Mouse (Mus musculus) gastrocnemius, postnatal 25 days (tissue): ENCODE data around the gene Mcm3ap. TPM values are rescaled to one million over a fixed set of nuclear protein-coding genes. Genes with fewer than 3 reads are reported as not detected.

Source experiments
- DNase-seq: peaks from one replicate; pipeline ENCODE4 v3.0.0; 2022
- total RNA-seq, 2 experiments: library from RNA; stranded (reverse); gene quantifications; 1 replicate in 1 of 2; 2 replicates in 1 of 2; pipeline ENCODE4 v1.2.3; 2021

The Mcm3ap gene
- total RNA-seq, 2 experiments from 2014 or later: 17.2 to 19.2 TPM

GRCm38 (mm10) chr10:76493527-76493926, 24.8 kb downstream of the Mcm3ap start:
- DNase-seq: no peak

DNA sequence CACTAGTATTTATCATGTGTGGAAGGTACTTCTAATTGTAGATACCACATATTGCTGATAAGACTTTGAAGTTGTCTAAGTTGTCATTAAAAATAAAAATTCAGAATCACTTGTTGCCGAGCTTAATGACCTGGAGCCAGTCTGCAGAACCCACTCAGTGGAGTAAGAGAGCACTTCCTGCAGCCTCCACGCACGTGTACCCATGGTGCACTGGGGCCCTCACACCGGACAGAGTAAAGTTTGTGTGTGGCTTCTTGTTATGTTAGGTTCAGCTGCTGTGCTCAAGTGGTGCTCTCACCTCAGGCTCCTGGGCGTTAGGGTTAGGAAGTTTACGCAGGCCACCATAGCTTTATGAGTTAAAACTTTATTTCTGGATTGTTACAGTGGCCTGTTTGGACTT, 26.8 kb downstream of the Mcm3ap start:
- no peak for DNase-seq

DNA sequence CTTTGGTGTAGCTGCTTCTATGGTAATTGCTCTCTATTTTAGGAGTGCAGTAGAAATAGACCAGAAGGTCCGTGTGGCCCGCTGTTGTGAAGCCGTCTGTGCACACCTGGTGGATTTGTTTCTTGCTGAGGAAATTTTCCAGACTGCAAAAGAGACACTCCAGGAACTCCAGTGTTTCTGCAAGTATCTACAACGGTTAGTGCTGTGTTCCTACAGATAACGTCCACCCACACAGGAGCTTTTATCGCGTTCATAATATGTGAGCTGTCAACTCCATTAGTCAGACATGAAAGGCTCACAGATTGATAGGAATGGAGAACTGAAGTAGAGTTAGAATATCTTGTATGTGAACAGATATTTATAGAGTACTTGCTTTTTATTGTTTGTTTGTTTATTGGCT, 27.6 kb downstream of the Mcm3ap start:
- DNase-seq: no peak

- DNase-seq: no peak
These were observed 28.8 kb downstream of the Mcm3ap start for GRCm38 (mm10) chr10:76497522-76497921.

GRCm38 (mm10) chr10:76504271-76504943, 35.7 kb downstream of the Mcm3ap start:
- no peak for DNase-seq

- no peak for DNase-seq
These were observed 37.1 kb downstream of the Mcm3ap start for GRCm38 (mm10) chr10:76505865-76506264.

DNA sequence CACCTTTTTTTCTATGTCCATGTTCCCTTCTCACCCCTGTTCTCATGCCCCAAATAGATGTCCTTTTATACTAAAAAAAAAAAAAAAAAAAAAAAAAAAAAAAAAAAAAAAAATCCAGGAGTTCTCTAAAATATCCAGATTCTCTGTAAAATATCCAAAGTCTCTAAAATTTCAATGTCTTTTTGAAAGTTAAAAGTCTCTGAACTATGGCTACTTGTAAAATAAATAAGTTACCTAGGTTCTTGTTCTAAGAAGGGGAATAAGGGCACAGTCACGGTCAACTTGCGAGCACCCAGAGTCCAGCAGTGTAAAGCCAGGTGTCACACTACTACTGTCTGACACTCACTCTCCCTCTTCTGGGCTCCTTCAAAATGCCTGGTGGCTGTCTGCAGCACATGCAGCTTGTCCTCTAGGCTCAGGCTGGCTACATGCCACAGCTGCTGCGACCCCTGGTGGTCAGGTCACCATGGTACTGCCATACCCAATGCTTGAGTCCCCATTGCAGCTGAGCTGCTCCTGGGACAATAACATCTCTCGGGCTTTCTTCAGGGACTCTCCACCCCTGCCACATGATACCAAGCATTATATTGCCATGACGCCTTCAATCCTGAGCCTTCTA, 44.3 kb downstream of the Mcm3ap start:
- peak; percentile 53 for DNase-seq

DNA sequence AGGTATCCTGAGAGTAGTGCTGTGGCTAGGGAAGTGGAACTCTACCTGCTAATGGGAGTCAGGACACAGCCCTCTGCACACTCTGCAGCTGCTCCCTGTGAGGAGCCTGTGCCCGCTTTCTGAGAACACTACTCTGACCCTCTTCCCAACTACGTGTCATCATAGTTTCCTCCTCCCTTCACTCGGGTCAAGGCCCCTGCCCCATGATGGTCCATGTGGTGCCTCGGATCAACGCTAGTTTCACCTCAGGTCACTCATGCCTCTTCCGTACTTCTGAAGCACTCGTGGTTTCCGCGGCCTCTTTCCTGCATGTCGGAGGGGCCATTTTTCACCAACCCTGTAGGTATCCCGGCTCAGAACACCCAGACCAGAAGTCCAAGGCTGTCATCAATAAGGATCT, 62.2 kb downstream of the Mcm3ap start:
- no peak for DNase-seq

DNA sequence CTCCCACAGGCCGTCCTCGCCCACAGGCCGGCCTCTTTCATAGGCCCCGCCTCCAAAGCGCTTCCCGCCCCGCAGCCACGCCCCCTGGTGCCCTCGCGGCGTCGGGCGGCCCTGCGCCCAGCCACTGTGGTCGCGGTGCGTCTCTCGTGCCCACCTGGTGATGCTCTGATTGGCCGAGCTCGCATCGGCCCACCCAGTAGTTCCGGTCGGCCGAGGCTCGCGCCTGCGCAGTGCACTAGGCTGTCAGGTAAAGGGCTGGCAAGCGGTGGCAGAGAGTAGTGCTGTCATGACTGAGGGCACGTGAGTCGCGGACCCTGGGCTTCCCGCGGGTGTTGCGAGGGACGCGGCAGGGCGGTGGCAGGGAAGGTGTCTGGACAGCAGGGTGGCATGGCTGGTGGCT, 62.6 kb downstream of the Mcm3ap start, which contains the start of gene Lss:
TSS of gene Lss (plus strand) at position 214 of the 400 bp plus-strand sequence.
- DNase-seq: peak; percentile 96

GRCm38 (mm10) chr10:76531828-76532227, 63.1 kb downstream of the Mcm3ap start:
- no peak for DNase-seq

- no peak for DNase-seq
These were observed 66.8 kb downstream of the Mcm3ap start for GRCm38 (mm10) chr10:76535526-76535925.

- DNase-seq: no peak
These were observed 68.9 kb downstream of the Mcm3ap start for GRCm38 (mm10) chr10:76537619-76538018.

- no peak for DNase-seq
These were observed 72.8 kb downstream of the Mcm3ap start for GRCm38 (mm10) chr10:76541336-76542085.

DNA sequence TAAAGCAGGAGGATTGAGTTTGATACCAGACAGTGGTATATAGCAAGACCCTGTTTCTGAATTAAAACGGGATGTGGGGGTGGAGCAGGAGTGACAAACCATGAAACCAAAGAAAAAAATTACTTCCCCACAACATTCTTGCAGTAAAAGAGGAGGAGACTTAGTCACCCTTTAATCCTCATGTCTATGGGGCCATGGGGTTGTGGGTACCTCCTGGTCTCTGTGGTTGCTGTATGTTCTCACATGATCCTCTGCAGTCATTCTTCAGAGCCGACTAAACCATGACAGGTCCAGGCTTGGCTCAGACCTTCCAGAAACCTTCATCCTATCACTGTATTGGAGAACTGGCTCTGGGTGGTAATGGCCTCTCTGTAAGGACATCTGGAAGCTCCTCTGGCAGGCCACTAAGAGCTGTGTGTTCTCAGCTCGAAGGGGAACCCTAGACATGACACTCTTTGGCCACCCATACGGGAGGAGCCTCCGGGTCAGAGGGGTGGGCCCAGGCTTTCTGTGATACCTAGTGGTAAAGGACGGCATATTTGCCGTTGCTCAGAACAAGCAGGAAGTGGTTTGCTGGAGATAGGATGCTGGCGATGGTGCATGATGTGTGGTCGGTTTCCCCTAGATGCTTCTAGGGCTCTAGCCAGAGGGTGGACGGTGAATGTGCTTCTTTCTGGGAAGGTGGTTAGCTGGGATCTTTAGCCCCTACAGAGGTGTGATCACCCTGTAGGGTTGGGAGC, 74.1 kb downstream of the Mcm3ap start:
- no peak for DNase-seq

GRCm38 (mm10) chr10:76546566-76546965, 77.8 kb downstream of the Mcm3ap start:
- no peak for DNase-seq

- no peak for DNase-seq
These were observed 79.5 kb downstream of the Mcm3ap start for GRCm38 (mm10) chr10:76548218-76548617.

- DNase-seq: no peak
These were observed 81.7 kb downstream of the Mcm3ap start for GRCm38 (mm10) chr10:76550458-76550857.

GRCm38 (mm10) chr10:76551556-76551955, 82.8 kb downstream of the Mcm3ap start:
- DNase-seq: no peak

DNA sequence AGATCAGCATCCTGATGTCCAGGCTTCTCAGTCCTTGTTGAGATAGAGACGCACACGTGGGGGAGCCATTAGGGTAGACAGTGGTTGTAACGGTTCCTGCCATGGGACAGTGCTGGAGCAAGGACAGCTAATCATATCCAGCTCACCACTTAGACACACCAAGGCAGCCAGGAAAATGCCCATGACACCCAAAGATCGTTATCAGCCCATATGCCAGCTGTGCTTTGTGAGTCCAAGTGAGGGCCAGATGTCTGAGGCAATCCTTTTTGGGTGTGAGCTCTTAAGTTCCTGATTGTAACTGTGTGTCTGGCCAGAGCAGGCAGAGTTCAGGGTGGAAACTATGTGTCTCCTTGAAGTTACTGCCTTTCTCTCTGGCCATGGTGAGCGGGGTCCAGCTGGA, 85.3 kb downstream of the Mcm3ap start:
- DNase-seq: peak; percentile 21

GRCm38 (mm10) chr10:76561972-76562371, 93.2 kb downstream of the Mcm3ap start, which contains the start of gene Spatc1l:
Gene Spatc1l, plus strand, starts transcription at chr10:76562272.
- no peak for DNase-seq
